Mouse (Mus musculus) heart, postnatal 10 days (tissue): Measurements from ENCODE around the gene Vmn1r115. TPM values are rescaled to one million over a fixed set of nuclear protein-coding genes. Genes with fewer than 3 reads are reported as not detected.
"Not testable (repeated sequence)": the region's sequence is repeated elsewhere in the genome, so short reads cannot be mapped to it uniquely, and the experiment has no call there.

ENCODE experiments used
- DNase-seq, 2 experiments: peaks; one replicate each; pipeline ENCODE4 v3.0.0; 2021
- intact Hi-C: fragments of 180-260 bp; cut with DNase I; formaldehyde crosslinking; loops from one replicate; pipeline ENCODE4 v1.15.1; 2025
- total RNA-seq, 2 experiments: library from RNA; stranded (reverse); gene quantifications; 2 replicates each; pipeline ENCODE4 v1.2.3; 2021

Vmn1r115 gene
- total RNA-seq, result not detected

DNA sequence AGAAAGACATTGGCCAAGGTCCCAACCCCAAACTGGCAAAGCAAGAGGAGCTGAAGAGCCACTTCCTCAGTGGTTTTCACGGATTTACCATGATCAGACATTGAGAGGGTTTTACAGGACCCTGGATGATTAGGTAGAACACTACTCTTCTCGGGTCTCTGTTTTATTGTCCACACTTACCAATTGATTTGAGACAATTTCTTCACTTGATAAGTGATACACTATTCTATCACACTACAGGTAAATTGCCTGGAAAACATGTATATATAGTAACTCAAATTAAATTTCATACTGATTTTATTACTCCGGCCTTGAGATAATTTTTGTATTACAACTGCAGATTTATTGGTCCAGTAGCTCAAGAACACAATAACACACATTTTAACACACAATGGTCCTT lies at the start of gene Vmn1r115:
TSS of gene Vmn1r115 (minus strand) at position 101 of the 400 bp plus-strand sequence.
- DNase-seq, intact Hi-C loops: not testable (repeated sequence)

DNA sequence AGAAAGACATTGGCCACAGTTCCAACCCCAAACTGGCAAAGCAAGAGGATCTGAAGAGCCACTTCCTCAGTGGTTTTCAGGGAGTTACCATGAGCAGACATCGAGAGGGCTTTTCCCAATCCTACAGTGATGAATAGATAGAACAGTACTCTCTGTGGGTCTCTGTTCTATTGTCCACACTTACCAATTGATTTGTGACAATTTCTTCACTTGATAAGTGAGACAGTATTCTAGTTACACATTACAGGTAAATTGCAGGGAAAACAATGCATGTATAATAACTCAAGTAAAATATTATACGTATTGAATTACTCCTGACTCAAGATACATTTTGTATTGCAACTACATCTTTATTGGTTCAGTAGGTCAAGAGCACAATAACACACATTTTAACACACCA lies 39.2 kb upstream of the Vmn1r115 start, which contains the start of gene Vmn1r117:
TSS of gene Vmn1r117 (minus strand) at position 101 of the 400 bp plus-strand sequence.
- intact Hi-C loops, DNase-seq: not testable (repeated sequence)

DNA sequence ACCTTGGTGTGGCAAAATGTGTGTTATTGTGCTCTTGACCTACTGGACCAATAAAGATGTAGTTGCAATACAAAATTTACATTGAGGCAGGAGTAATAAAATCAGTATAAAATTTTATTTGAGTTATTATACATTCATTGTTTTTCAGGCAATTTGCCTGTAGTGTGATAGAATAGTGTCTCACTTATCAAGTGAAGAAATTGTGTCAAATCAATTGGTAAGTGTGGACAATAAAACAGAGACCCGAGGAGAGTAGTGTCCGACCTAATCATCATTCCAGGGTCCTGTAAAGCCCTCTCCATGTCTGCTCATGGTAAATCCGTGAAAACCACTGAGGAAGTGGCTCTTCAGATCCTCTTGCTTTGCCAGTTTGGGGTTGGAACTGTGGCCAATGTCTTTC lies 27.2 kb upstream of the Vmn1r115 start, which contains the start of gene Vmn1r116:
TSS of gene Vmn1r116 (plus strand) at position 301 of the 400 bp plus-strand sequence.
- intact Hi-C loops, DNase-seq: not testable (repeated sequence)

DNA sequence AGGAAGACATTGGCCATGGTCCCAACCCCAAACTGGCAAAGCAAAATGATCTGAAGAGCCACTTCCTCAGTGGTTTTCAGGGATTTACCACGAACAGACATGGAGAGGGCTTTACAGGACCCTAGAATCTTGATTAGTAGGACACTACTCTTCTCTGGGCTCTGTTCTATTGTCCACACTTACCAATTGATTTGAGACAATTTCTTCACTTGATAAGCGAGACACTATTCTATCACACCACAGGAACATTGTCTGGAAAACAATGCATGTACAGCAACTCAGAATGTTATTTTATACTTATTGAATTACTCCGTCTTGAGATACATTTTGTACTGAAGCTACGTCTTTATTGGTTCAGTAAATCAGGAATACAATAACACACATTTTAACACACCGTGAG lies 32.7 kb downstream of the Vmn1r115 start, which contains the start of gene Vmn1r114:
TSS of gene Vmn1r114 (minus strand) at position 101 of the 400 bp plus-strand sequence.
- DNase-seq, intact Hi-C loops: not testable (repeated sequence)

Other genes with a start within 250 kb of the Vmn1r115 start
- not detected for gene Gm4513, start 246.0 kb downstream of the Vmn1r115 start, total RNA-seq
- not detected for gene Vmn1r107, start 176.1 kb downstream of the Vmn1r115 start, total RNA-seq
- not detected for gene Vmn1r111, start 141.8 kb downstream of the Vmn1r115 start, total RNA-seq
- gene Gm10668, start 114.4 kb downstream of the Vmn1r115 start, total RNA-seq, result not detected
- not detected for gene Vmn1r112, start 73.8 kb downstream of the Vmn1r115 start, total RNA-seq
- gene Vmn1r113, start 57.7 kb downstream of the Vmn1r115 start, total RNA-seq, result not detected
- not detected for gene Vmn1r114, start 32.8 kb downstream of the Vmn1r115 start, total RNA-seq
- not detected for gene Vmn1r116, start 27.3 kb upstream of the Vmn1r115 start, total RNA-seq
- gene Vmn1r117, start 39.1 kb upstream of the Vmn1r115 start, total RNA-seq, result not detected
- gene Vmn1r118, start 67.4 kb upstream of the Vmn1r115 start, total RNA-seq, result not detected
- gene Vmn1r119, start 167.5 kb upstream of the Vmn1r115 start, total RNA-seq, result not detected
- gene Vmn1r120, start 208.8 kb upstream of the Vmn1r115 start, total RNA-seq, result not detected